Mouse (Mus musculus) liver, postnatal 0 days (tissue): ENCODE measurements around the gene Kcng1. TPM values are rescaled to one million over a fixed set of nuclear protein-coding genes. Genes with fewer than 3 reads are reported as not detected.

Source experiments
- ATAC-seq: fragments of 200-750 bp; cut with Nextera tagmentation; 2 replicates; pipeline ENCODE4 v1.8.0; 2017; ENCODE audit warnings: mild to moderate bottlenecking, moderate library complexity
- DNase-seq: peaks from one replicate; pipeline ENCODE4 v3.0.0-alpha.2; 2016
- H3K27ac ChIP-seq: fragments of 300-500 bp; sonication (generic); 2 replicates; pipeline ENCODE4 v1.5.1; 2014; ENCODE audit warnings: antibody characterized with exemption, moderate library complexity, mild to moderate bottlenecking, low read depth
- H3K27me3 ChIP-seq: fragments of 300-500 bp; sonication (generic); 2 replicates; pipeline ENCODE4 v1.6.1; 2014; ENCODE audit warnings: low read length, control low read depth, mixed read lengths; ENCODE audit not compliant: insufficient read depth
- H3K36me3 ChIP-seq: fragments of 300-500 bp; sonication (generic); replicated peaks from 2 replicates; pipeline ENCODE4 v1.6.1; 2014; ENCODE audit warnings: mild to moderate bottlenecking, control low read depth, low read length, moderate library complexity, mixed read lengths; ENCODE audit not compliant: insufficient read depth
- H3K4me1 ChIP-seq: fragments of 300-500 bp; sonication (generic); 2 replicates; pipeline ENCODE4 v1.6.1; 2014; ENCODE audit warnings: antibody characterized with exemption, mild to moderate bottlenecking, control low read depth; ENCODE audit not compliant: insufficient read depth
- H3K4me2 ChIP-seq: fragments of 300-500 bp; sonication (generic); 2 replicates; pipeline ENCODE4 v1.6.1; 2014; ENCODE audit warnings: low read depth, mild to moderate bottlenecking, low read length, moderate library complexity, mixed read lengths
- H3K4me3 ChIP-seq: fragments of 300-500 bp; sonication (generic); 2 replicates; pipeline ENCODE4 v1.5.1; 2014; ENCODE audit warnings: low read depth, low read length
- H3K9ac ChIP-seq: fragments of 300-500 bp; sonication (generic); replicated peaks from 2 replicates; pipeline ENCODE4 v1.6.1; 2014; ENCODE audit warnings: mild to moderate bottlenecking, moderate library complexity
- H3K9me3 ChIP-seq: fragments of 300-500 bp; sonication (generic); 2 replicates; pipeline ENCODE4 v1.6.1; 2016; ENCODE audit warnings: mild to moderate bottlenecking, control low read depth, low read length, mixed read lengths
- CTCF ChIP-seq: sonication (generic); IDR thresholded peaks from 2 replicates; pipeline ENCODE4 v1.5.1; 2016; ENCODE audit warnings: antibody characterized with exemption, low read depth
- EP300 ChIP-seq: IDR thresholded peaks from 2 replicates; pipeline ENCODE4 v1.6.1; 2016; ENCODE audit warnings: antibody characterized with exemption, low read depth, mild to moderate bottlenecking
- WGBS: fragments of 180-500 bp; shearing (Covaris S2); extraction: QIAGEN DNeasy Blood & Tissue Kit; methylation state at CpG from one replicate; pipeline ENCODE4 v1.1.7; 2014; ENCODE audit not compliant: insufficient replicate concordance; 5-methylcytosine and 5-hydroxymethylcytosine counted together
- polyA plus RNA-seq: library from polyadenylated mRNA; unstranded; fragments of >200 nt; fragmentation: Nextera tagmentation; extraction: Ambion mirVana; gene quantifications from 2 replicates; pipeline ENCODE4 v1.2.1, GENCODE M21; 2015

The Kcng1 gene
- polyA plus RNA-seq, 1 experiment from 2014 or later, result 0.07 TPM

DNA sequence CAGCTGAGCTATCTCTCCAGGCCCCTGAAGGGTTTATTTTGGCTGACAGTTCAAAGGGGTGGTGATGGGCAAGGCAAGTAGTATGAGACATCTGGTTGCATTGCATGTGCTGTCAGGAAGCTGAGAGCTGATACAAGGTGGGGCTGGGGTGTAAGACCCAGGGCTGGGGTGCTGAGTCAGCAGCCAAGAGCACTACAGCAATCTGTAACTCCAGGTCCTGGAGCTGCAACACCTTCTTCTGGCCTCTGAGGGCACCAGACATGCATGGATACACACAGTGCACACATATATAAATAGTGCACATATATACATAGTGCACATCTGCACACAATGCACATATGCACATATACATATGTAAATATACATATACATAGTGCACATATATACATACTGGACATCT lies 38.7 kb downstream of the Kcng1 start:
- Histone ChIP-seq H3K27me3 (no peaks in the 10 kb centered on the region), H3K4me1 (no peaks in the 10 kb centered on the region), H3K4me3 (no peak overlapping the region), H3K4me2 (no peak overlapping the region), H3K9ac (no peak overlapping the region), H3K9me3 (peaks cover 2% of the 10 kb centered on the region; the same call in 1 of the 2 replicates), H3K36me3 (no peaks in the 10 kb centered on the region), H3K27ac (no peak overlapping the region)
- no peak for DNase-seq
- TF ChIP-seq CTCF, result no peak
- TF ChIP-seq EP300, result no peak
- no peak for ATAC-seq

DNA sequence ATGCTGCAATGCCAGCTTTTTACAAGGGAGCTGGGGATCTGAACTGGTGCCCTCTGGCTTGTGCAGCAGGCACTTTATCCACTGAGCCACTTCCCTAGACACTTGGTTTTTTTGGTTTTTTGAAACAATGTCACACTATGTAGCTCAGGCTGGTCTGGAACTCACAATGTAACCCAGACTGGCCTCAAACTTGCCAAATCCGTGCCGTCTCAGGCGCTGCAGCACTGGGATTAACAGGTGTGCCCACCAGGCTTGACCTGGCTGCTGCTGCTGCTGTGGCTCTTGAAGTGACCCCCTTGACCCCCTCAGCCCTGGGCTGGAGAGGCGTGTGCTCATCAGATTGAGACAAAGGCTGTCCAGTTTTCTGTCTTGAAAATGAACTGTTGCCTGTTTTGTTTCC lies 43.2 kb downstream of the Kcng1 start:
- no peaks in the 10 kb centered on the region for H3K27me3 ChIP-seq
- H3K4me2 ChIP-seq, result no peak overlapping the region
- no peak for ATAC-seq
- H3K9ac ChIP-seq, result no peak overlapping the region
- TF ChIP-seq EP300, result no peak
- TF ChIP-seq CTCF, result no peak
- no peak overlapping the region for H3K4me3 ChIP-seq
- H3K27ac ChIP-seq, result no peak overlapping the region
- H3K36me3 ChIP-seq, result no peaks in the 10 kb centered on the region
- H3K9me3 ChIP-seq, result peaks cover 2% of the 10 kb centered on the region; the same call in 1 of the 2 replicates
- 89% methylated on average over 4 of the region's 4 CpGs for WGBS
- H3K4me1 ChIP-seq, result no peaks in the 10 kb centered on the region
- no peak for DNase-seq

DNA sequence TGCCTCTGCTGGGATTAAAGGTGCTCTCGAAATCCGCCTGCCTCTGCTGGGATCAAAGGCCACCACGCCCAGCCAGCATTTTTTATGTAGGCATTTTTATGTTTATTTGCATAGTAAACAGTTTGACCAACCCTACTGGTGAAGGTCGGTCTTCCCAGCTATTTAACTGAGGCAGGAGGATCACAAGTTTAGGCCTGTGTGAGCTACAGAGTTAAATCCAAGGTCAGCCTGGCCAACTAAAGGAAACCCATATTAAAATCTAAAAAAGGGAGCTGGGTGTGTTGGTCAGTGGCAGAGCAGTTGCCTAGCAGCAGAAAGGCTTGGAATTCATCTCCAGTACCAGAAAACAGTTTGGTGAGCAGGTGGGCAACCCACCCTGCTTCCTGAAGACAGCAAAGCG lies 48.2 kb downstream of the Kcng1 start:
- Histone ChIP-seq H3K4me3 (no peak overlapping the region), H3K36me3 (no peaks in the 10 kb centered on the region), H3K27ac (no peak overlapping the region), H3K9me3 (no peaks in the 10 kb centered on the region), H3K9ac (no peak overlapping the region), H3K4me2 (no peak overlapping the region), H3K27me3 (no peaks in the 10 kb centered on the region), H3K4me1 (peaks cover 23% of the 10 kb centered on the region)
- WGBS, result 83% methylated on average over 5 of the region's 5 CpGs
- no peak for DNase-seq
- no peak for TF ChIP-seq CTCF
- no peak for TF ChIP-seq EP300
- ATAC-seq, result no peak

DNA sequence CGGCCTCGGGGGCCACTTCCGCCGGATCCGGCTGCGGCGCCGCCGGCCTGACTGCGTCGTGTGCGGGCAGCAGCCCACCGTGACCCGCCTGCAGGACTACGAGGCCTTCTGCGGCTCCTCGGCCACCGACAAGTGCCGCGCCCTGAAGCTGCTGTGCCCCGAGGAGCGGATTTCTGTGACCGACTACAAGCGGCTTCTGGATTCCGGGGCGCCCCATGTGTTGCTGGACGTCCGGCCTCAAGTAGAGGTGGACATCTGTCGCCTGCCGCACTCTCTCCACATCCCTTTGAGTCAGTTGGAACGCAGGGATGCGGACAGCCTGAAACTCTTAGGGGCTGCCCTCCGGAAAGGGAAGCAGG lies 50.1 kb downstream of the Kcng1 start:
- no peak for DNase-seq
- WGBS, result 52% methylated on average over 33 of the region's 33 CpGs
- TF ChIP-seq CTCF (no peak), EP300 (no peak)
- peak overlapping the region; percentile 96 for H3K9ac ChIP-seq
- H3K27me3 ChIP-seq, result no peaks in the 10 kb centered on the region
- no peaks in the 10 kb centered on the region for H3K9me3 ChIP-seq
- no peak for ATAC-seq
- peak overlapping the region; percentile 98 for H3K4me2 ChIP-seq
- peak overlapping the region; percentile 97 for H3K4me3 ChIP-seq
- peaks cover 28% of the 10 kb centered on the region for H3K4me1 ChIP-seq
- no peak overlapping the region for H3K27ac ChIP-seq
- H3K36me3 ChIP-seq, result peaks cover 4% of the 10 kb centered on the region

DNA sequence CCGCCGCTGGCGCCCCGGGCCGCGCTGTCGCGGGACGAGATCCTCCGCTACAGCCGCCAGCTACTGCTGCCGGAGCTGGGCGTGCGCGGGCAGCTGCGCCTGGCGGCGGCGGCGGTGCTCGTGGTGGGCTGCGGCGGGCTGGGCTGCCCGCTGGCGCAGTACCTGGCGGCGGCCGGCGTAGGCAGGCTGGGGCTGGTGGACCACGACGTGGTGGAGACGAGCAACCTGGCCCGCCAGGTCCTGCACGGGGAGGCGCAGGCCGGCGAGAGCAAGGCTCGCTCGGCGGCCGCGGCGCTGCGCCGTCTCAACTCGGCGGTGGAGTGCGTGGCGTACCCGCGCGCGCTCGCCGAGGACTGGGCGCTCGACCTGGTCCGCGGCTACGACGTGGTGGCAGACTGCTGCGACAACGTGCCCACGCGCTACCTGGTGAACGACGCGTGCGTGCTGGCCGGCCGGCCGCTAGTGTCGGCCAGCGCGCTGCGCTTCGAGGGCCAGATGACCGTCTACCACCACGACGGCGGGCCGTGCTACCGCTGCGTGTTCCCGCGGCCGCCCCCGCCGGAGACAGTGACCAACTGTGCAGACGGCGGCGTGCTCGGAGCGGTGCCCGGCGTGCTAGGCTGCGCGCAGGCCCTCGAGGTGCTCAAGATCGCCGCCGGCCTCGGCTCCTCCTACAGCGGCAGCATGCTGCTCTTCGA lies 50.6 kb downstream of the Kcng1 start:
- Histone ChIP-seq H3K4me2 (peak overlapping the region; percentile 98), H3K4me1 (peaks cover 28% of the 10 kb centered on the region), H3K36me3 (peaks cover 9% of the 10 kb centered on the region), H3K27me3 (no peaks in the 10 kb centered on the region), H3K9me3 (no peaks in the 10 kb centered on the region), H3K27ac (peak overlapping the region; percentile 86), H3K4me3 (peak overlapping the region; percentile 97), H3K9ac (peak overlapping the region; percentile 96)
- WGBS, result under 1% methylated on average over 72 of the region's 105 CpGs
- DNase-seq (no peak), ATAC-seq (peak; percentile 62)
- no peak for TF ChIP-seq CTCF
- TF ChIP-seq EP300, result no peak

DNA sequence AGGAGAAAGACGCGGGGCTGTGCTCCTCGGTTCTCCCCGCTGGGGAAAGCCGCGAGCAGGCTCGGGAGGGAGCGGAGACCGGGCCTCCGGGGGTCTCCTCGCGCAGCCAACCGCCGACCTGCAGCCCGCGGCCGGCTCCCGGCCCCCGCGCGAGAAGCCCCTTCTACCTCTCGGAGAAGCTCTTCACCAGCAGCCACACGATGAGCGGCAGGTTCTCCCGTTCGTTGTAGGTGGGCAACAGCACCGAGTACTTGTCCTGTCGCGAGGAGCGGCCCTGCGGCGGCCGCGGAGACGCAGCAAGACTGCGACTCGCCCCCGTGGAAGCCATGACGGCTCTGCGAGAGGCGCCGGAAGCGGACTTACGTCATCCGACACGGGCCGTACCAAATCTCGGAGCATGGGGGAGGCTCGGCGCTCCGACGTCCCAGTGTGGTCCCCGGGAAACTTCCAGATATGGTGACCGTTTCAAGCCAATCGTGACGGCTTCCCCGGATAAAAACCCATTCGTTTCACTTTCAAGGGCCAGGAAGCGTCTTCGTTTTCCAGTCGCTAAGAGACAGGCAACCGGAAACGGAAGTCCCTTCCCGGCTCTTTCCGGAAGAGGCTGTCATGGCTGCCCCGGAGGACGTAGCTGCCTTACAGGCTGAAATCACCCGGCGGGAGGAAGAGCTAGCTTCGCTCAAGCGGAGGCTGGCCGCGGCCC lies 51.4 kb downstream of the Kcng1 start, which contains the start of the genes Gm20716, Dpm1 and Mocs3:
Gene Gm20716 (minus strand): TSS at position 339 of the 703 bp plus-strand sequence.
Gene Dpm1 (minus strand): TSS at position 566 of the 703 bp plus-strand sequence.
Gene Mocs3 (plus strand): TSS at position 597 of the 703 bp plus-strand sequence.
- Histone ChIP-seq H3K4me2 (peak within 1 kb of the TSS; percentile 98), H3K9ac (peak within 1 kb of the TSS; percentile 96), H3K27me3 (no peaks in the 10 kb centered on the region), H3K4me1 (peaks cover 28% of the 10 kb centered on the region), H3K27ac (peak within 1 kb of the TSS; percentile 86), H3K9me3 (no peaks in the 10 kb centered on the region), H3K4me3 (peak within 1 kb of the TSS; percentile 97), H3K36me3 (peaks cover 16% of the 10 kb centered on the region)
- WGBS, result under 1% methylated on average over 62 of the region's 73 CpGs
- DNase-seq, result peak; percentile 89
- TF ChIP-seq CTCF (no peak), EP300 (peak; percentile 54; the same call in 1 of the 2 replicates)
- ATAC-seq, result peak; percentile 85
